Mouse (Mus musculus) cerebral cortex, adult 2 months (tissue): Measurements from ENCODE around the gene Fbxl13.

ENCODE experiments used
- WGBS: fragments of 180-500 bp; shearing (Covaris S2); methylation state at CpG from one replicate; pipeline ENCODE4 v1.1.7; 2018; 5-methylcytosine and 5-hydroxymethylcytosine counted together

The Fbxl13 gene

GRCm38 (mm10) chr5:21518207-21518606 lies 127.2 kb downstream of the Fbxl13 start:
- WGBS, result 59% methylated on average over 4 of the region's 4 CpGs

DNA sequence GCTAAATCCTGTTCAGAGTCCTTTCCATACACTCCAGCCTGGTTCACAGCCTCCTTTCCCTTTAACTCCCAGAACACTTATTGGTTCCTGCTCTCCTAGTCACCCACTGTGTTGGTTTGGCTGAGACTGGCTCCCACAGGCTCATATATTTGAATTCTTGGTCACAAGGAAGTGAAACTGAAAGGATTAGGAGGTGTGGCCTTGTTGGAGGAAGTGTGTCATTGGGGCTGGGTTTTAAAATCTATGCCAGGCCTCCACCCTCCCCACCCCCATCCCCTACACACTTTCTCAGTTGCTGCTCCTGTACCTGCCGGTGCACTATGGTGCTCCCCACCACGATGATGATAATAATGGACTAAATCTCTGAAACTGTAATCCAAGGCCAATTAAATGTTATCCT lies 127.9 kb downstream of the Fbxl13 start:
- WGBS, result 82% methylated on average over 2 of the region's 2 CpGs

DNA sequence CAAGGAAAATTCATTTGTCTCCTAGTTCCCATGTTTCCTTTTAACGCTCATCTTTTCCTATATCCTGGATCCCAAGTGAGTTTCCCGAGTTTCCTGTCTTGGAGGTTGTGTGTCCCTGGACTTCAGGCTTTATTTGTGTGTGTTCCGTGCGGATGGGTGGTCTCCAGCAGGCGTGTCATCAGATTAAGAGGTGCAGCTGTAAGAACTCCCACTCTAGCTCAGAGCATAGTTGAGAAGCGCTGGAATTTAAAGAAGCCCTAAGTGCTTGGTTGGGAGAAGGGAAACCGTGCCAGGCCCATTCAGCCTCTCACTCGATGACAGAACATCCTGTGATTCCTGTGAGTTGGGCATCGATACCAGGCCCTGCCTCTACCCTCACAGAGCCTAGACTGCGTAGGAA lies 132.1 kb downstream of the Fbxl13 start:
- 60% methylated on average over 10 of the region's 10 CpGs for WGBS

- 71% methylated on average over 4 of the region's 4 CpGs for WGBS
These were observed 135.6 kb downstream of the Fbxl13 start for GRCm38 (mm10) chr5:21509801-21510200.

GRCm38 (mm10) chr5:21506887-21507286 lies 138.5 kb downstream of the Fbxl13 start:
- WGBS, result 42% methylated on average over 1 of the region's 1 CpGs

DNA sequence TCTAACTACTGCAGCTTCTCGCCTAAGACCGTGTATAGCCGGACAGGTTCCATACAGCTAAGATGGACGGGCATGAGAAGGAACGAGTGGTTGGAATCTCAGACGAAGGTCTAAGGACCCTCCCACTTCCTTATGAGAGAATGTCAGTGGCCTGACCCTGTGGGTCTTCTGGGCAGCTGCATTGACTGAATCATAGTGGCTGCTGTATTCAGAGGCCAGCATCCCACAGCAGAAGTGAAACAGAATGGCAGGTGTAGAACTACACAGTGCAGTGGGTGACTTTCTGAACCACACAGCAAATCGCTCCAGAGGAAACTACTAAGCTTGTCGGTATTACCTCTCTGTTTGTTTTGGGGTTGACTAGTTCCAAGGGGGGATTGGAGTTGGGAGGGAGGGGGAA lies 140.3 kb downstream of the Fbxl13 start:
- WGBS, result 91% methylated on average over 8 of the region's 8 CpGs

- WGBS, result 64% methylated on average over 13 of the region's 13 CpGs
These were observed 142.4 kb downstream of the Fbxl13 start for GRCm38 (mm10) chr5:21502936-21503610.

- 52% methylated on average over 2 of the region's 2 CpGs for WGBS
These were observed 144.5 kb downstream of the Fbxl13 start for GRCm38 (mm10) chr5:21500941-21501340.

DNA sequence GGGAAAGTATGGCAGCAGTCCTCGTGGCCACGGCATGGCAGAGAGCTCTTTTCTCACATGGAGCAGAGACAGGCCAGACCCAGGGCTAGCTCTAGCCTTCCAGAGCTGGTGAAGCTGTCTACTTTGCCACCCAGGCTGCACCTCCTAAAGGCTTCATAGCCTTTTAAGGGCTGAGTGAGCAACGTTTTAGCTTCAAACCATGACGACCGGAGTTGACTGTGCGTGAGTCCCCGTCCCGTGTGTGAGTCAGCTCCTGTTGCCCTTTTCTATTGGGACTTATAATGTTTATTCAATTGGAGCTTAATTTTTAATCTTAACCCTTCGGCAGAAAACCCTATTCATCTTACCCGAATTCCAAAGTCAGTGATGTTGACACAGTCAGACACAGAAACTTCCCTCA lies 145.3 kb downstream of the Fbxl13 start:
- WGBS, result 87% methylated on average over 10 of the region's 10 CpGs

GRCm38 (mm10) chr5:21498925-21499324 lies 146.5 kb downstream of the Fbxl13 start:
- 87% methylated on average over 11 of the region's 11 CpGs for WGBS

GRCm38 (mm10) chr5:21498490-21498889 lies 146.9 kb downstream of the Fbxl13 start:
- WGBS, result 97% methylated on average over 2 of the region's 2 CpGs

DNA sequence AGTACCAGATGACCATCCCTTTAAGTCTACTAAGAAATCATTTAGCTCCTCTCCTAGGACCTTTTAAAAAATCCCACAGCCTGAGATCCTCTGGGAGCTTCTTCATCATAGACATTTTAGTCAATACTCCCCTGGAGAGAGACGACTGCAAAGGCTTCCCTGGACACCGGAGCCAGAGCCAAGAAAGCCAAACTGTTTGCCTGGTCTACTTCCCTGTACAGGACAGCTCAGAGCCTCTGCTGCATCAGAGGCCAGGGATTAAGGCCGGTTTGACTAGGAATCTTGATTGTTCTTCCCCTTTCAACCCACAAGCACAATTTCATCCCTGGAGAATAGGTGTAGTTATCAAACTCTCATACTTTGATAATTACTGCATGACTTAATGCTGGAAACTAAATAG lies 148.6 kb downstream of the Fbxl13 start:
- 65% methylated on average over 3 of the region's 3 CpGs for WGBS

DNA sequence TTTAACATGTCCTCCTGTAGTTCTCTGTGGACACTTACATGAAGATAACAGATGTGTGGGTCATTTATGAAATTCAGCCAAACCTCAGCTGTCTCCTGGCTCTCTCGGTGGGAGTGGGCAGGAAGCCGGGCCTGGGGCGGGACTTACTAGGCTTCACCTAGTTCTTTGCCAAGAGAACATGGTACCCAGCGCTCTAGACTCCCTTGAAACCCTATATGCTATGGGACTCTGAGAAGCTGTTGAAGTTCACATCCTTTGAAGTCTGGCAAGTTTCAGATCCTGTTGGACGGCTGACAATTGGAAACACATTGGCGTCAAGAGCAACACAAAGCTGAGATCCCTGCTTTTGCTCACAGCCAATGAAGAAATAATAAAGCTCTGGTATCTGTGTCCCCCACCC lies 149.1 kb downstream of the Fbxl13 start:
- WGBS, result 61% methylated on average over 6 of the region's 6 CpGs

- WGBS, result 78% methylated on average over 3 of the region's 3 CpGs
These were observed 150.7 kb downstream of the Fbxl13 start for GRCm38 (mm10) chr5:21494781-21495180.

GRCm38 (mm10) chr5:21493294-21493999 lies 152.0 kb downstream of the Fbxl13 start:
- WGBS, result 80% methylated on average over 8 of the region's 8 CpGs

GRCm38 (mm10) chr5:21492213-21492612 lies 153.2 kb downstream of the Fbxl13 start:
- 90% methylated on average over 3 of the region's 3 CpGs for WGBS

GRCm38 (mm10) chr5:21491469-21491868 lies 154.0 kb downstream of the Fbxl13 start:
- 88% methylated on average over 2 of the region's 2 CpGs for WGBS

DNA sequence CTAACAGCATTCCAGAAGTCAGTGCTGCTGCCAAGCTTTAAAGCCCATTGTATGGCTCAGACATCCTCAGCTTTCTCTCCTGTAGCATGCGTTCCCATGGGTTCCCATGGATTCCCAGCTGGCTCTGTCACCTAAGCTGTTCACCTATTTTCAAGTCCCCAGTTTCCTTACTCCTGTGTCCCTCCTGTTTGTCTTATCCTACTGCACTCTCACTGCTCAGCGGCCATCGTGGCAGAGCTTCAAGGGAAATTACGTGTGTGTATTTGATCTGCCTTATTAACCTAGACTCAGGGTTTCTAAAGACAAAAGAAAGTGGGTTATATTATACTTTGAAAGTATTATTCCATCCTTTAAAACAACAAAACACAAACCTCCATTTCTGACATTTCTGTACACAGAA lies 156.3 kb downstream of the Fbxl13 start:
- WGBS, result 77% methylated on average over 4 of the region's 4 CpGs

DNA sequence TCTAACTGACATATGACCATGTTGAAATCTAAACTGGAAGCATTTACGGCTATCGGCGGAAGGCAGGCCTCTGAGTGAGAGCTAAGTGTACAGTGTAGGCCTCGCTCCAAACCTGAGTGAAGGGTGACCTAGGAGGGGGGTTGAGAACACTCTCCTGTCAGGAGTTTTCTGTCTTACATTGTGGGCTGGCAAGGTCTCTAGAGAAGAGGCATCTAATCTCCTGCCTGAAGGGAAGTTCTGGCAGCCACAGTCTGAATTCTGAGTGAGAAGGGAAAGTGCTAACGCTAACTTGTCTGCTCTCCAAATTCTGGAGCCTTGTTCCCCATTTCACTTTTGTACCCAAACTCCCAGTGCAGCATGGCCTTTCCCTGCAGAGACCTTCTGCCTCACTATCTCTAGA lies 156.9 kb downstream of the Fbxl13 start:
- WGBS, result 69% methylated on average over 5 of the region's 5 CpGs

DNA sequence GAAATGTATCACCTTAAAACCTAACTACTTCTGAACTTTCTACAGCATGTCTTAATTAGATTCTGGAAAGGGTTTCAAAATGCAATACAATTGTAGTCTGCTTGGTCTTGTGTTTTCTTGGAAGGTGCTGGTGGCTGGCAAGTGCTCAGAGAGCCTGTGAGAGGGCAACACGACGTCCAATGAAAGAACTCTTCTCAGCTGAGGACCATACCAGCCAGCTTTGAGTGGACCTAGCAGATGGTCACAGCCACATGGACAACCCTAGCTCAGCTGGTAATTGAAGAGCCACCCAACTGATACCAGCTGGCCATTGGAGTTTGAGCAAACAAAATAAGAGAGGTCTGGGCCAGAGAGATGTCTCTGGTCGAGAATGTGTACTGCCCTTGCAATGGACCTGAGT lies 157.7 kb downstream of the Fbxl13 start:
- 68% methylated on average over 3 of the region's 3 CpGs for WGBS

GRCm38 (mm10) chr5:21487306-21487705 lies 158.1 kb downstream of the Fbxl13 start:
- WGBS, result 31% methylated on average over 3 of the region's 3 CpGs

- WGBS, result 66% methylated on average over 5 of the region's 5 CpGs
These were observed 158.6 kb downstream of the Fbxl13 start for GRCm38 (mm10) chr5:21486798-21487197.

DNA sequence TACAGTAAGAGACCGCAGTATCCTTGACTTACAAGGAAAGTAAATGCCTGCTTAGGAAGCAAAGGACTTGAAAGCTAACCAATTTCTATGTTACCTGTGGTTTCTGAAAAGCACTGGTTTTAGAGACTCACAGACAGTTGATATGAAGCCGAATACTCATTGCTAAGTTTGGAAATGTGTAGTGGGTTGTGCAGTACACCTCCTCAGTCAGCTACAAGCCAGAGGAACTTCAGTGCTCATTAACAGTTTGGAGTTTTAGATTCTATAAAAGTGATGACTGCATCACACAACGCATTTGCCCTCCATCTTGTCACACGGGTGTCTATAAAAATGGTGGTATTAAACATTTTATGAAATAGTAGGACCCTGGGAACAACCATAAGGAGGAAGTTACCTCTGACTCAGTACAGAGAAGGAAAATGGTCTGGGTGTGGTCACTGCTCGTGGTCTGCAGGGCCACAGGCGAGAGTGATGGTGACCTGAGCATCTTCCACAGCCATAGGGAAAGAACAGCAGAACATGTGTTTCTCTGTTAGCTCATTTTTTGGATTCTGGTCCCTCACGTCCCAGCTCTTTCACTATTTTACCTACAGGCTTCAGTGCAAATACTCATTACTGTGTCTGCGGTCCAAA lies 160.1 kb downstream of the Fbxl13 start:
- WGBS, result 71% methylated on average over 8 of the region's 8 CpGs
